Mouse (Mus musculus) cerebellum, adult 2 months (tissue): ENCODE results near the gene Pknox2.

Experiments used
- CTCF ChIP-seq: fragments of 200-500 bp; IDR thresholded peaks from 2 replicates; pipeline ENCODE4 v1.5.1; 2011; ENCODE audit warnings: low read depth, mild to moderate bottlenecking, control low read depth, low read length, moderate library complexity, borderline replicate concordance; ENCODE audit not compliant: insufficient read depth
- POLR2A ChIP-seq: fragments of 200-500 bp; IDR thresholded peaks from 2 replicates; pipeline ENCODE4 v1.6.1; 2011; ENCODE audit warnings: low read length, control low read depth, borderline replicate concordance; ENCODE audit not compliant: insufficient read depth

DNA sequence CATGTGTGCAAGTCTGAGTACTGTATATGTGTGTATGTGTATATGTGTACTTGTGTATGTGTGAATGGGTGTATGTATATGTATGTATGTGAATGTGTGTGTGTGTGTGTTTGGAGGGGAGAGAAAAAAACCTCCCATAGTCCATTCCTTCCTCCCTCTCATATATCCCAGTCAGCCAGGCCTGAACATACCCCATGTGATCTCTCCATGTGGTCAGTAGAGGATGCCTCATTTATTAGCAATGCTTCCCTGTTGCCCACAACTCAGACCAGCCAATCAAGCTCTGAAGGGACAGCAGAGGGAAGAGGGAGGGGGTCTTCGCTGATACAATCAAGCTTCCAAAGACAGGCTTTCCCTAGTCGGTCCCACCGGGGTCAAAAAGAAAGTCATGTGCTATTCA, 47.6 kb downstream of the Pknox2 start:
- no peak for TF ChIP-seq CTCF
- TF ChIP-seq POLR2A = no peak
